Mouse (Mus musculus): ENCODE results near the gene Cygb. TPM values are rescaled to one million over a fixed set of nuclear protein-coding genes. Genes with fewer than 3 reads are reported as not detected.

The Cygb gene
- not detected for polyA plus RNA-seq (2017; shearing (Covaris generic))

DNA sequence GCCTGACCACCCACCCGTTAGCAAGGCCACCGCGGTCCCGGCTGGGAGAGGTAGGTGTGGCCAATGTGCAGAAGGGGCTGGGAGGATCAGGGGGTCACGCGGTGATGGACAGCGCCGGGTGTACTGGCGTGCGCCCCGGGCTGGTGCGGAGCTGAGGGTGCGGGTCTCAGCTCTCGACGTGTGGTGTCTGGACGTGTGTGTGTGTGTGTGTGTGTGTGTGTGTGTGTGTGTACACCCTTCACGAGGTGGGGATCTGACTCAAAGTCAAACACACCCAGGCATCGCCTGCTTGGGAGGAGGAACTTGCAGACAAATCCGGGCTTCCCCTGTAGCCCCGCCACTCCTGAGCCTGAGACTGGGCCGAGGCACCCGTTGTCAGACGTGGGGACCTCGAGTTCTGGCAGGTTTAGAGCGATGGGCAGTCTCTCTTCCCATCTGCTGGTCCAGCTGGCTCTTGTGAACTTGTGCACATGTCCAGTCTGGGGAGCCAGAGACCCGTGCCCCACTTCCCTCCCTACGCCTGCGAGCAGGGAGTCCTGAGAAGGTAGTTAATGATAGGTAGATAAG lies at the start of gene Cygb:
TSS of gene Cygb (minus strand) at position 59 of the 567 bp plus-strand sequence.

DNA sequence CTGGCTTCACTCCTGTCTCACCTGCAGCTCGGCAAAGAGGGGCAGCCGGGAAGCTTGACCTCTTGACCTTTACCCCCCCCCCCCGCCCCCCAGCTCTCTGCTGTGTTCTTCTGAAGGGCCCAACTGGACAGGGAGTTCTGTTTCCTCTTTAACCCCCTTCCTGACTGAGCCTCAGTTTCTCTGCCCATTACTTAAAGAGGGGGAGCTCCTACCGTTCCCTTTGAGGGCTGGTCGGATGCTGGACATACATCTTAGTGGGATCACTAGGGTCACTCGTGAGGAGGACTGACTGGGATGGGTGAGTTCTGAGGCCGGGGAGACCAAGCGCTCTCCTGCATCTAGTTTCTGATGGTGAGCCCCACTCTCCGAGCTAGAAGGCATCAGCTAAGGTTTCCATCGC lies 879 bp downstream of the Cygb start, which contains the start of gene Prcd:
TSS of gene Prcd (plus strand) at position 301 of the 400 bp plus-strand sequence.

DNA sequence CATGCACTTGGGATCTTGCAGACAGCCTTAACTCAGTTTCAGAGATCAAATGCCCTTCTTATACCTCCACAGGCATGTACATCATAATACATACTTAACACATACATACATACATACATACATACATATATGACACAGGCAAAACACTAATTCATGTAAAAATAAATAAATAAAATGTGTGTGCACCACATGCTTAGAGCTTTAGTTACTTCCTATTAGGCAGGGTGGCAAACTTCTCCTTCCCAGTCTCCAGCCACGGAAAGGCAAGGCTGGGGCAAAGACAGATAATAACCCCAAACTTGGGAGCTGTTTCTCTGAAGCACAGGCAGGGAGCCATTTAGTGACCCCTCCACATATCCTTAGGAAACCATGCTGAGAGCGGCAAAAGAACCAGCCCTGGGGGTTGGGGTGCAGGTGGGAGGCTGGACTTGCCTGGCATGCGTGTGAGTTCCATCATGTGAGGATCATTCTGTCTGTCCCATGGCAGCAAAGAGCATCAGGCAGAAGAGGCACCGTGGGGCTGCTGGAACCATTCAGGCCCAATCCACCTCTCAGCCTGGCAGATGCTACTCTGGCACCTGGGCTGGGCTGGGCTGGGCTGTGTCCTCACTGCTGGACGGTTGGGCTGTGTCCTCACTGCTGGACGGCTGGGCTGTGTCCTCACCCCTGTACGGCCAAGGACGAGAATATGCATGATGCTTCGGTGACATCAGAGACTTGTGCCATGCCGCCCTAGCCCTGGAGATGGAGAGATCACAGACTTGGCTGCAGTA lies 27.6 kb downstream of the Cygb start, which contains the start of gene Rhbdf2:
TSS of gene Rhbdf2 (minus strand) at position 721 of the 773 bp plus-strand sequence.

Other genes starting within 250 kb of the Cygb start
- 3.7 TPM for gene Rnf157, start 241.3 kb downstream of the Cygb start, polyA plus RNA-seq (2017; shearing (Covaris generic))
- 71.2 TPM for gene Ubald2, start 220.2 kb downstream of the Cygb start, polyA plus RNA-seq (2017; shearing (Covaris generic))
- not detected for gene Qrich2, start 188.1 kb downstream of the Cygb start, polyA plus RNA-seq (2017; shearing (Covaris generic))
- gene Prpsap1, start 160.1 kb downstream of the Cygb start, polyA plus RNA-seq (2017; shearing (Covaris generic)) = 152 TPM
- gene Sphk1, start 123.4 kb downstream of the Cygb start, polyA plus RNA-seq (2017; shearing (Covaris generic)) = 0.17 TPM
- gene Ube2o, start 72.9 kb downstream of the Cygb start, polyA plus RNA-seq (2017; shearing (Covaris generic)) = 11.7 TPM
- gene Aanat, start 67.9 kb downstream of the Cygb start, polyA plus RNA-seq (2017; shearing (Covaris generic)) = not detected
- gene Rhbdf2, start 27.3 kb downstream of the Cygb start, polyA plus RNA-seq (2017; shearing (Covaris generic)) = 12.4 TPM
- 0.23 TPM for gene Prcd, start 779 bp downstream of the Cygb start, polyA plus RNA-seq (2017; shearing (Covaris generic))
- gene St6galnac1, start 121.2 kb upstream of the Cygb start, polyA plus RNA-seq (2017; shearing (Covaris generic)) = not detected
- 0.08 TPM for gene Mxra7, start 173.7 kb upstream of the Cygb start, polyA plus RNA-seq (2017; shearing (Covaris generic))
- 208 TPM for gene Mettl23, start 189.0 kb upstream of the Cygb start, polyA plus RNA-seq (2017; shearing (Covaris generic))
- gene Jmjd6, start 189.1 kb upstream of the Cygb start, polyA plus RNA-seq (2017; shearing (Covaris generic)) = 73.1 TPM
- 24.5 TPM for gene Mfsd11, start 198.1 kb upstream of the Cygb start, polyA plus RNA-seq (2017; shearing (Covaris generic))
- gene Srsf2, start 198.8 kb upstream of the Cygb start, polyA plus RNA-seq (2017; shearing (Covaris generic)) = 471 TPM

All from CD4-positive, CD25-positive, alpha-beta regulatory T cell (primary cell).